Mouse (Mus musculus) gastrocnemius, adult 18-20 months (tissue): ENCODE measurements around the gene Alg14. TPM values are rescaled to one million over a fixed set of nuclear protein-coding genes. Genes with fewer than 3 reads are reported as not detected.
A peak's percentile ranks its signal among the peaks of the same experiment; 100 is the strongest.

ENCODE experiments used
- DNase-seq: peaks from one replicate; pipeline ENCODE4 v3.0.0; 2021; ENCODE audit warnings: low spot score
- total RNA-seq, 2 experiments: library from RNA; stranded (reverse); gene quantifications; 2 replicates each; pipeline ENCODE4 v1.2.3; 2021

Alg14 gene
- total RNA-seq, 2 experiments from 2014 or later = 6.7 to 6.9 TPM

- no peak for DNase-seq
Measured at GRCm38 (mm10) chr3:121277009-121277408, 14.6 kb upstream of the Alg14 start.

- no peak for DNase-seq
Measured at GRCm38 (mm10) chr3:121277557-121277956, 14.0 kb upstream of the Alg14 start.

- DNase-seq = no peak
Measured at GRCm38 (mm10) chr3:121279679-121280078, 11.9 kb upstream of the Alg14 start.

GRCm38 (mm10) chr3:121282998-121283397 is 8.6 kb upstream of the Alg14 start, which contains the start of gene Tmem56:
TSS of gene Tmem56 (minus strand) at chr3:121283098.
- DNase-seq = no peak

- DNase-seq = no peak
Measured at GRCm38 (mm10) chr3:121285219-121285618, 6.4 kb upstream of the Alg14 start.

- no peak for DNase-seq
Measured at GRCm38 (mm10) chr3:121287151-121287550, 4.4 kb upstream of the Alg14 start.

- no peak for DNase-seq
Measured at GRCm38 (mm10) chr3:121290681-121291080, 892 bp upstream of the Alg14 start.

GRCm38 (mm10) chr3:121291225-121291559 is 381 bp upstream of the Alg14 start:
- DNase-seq = no peak

- no peak for DNase-seq
Measured at GRCm38 (mm10) chr3:121294200-121294599, 2.6 kb downstream of the Alg14 start.

GRCm38 (mm10) chr3:121306641-121307040 is 15.1 kb downstream of the Alg14 start:
- DNase-seq = no peak

GRCm38 (mm10) chr3:121307532-121308234 is 16.1 kb downstream of the Alg14 start:
- DNase-seq = peak; percentile 76

- DNase-seq = no peak
Measured at GRCm38 (mm10) chr3:121308935-121309334, 17.4 kb downstream of the Alg14 start.

GRCm38 (mm10) chr3:121309429-121309828 is 17.9 kb downstream of the Alg14 start:
- DNase-seq = no peak

- no peak for DNase-seq
Measured at GRCm38 (mm10) chr3:121309896-121310714, 18.5 kb downstream of the Alg14 start.

GRCm38 (mm10) chr3:121312426-121312825 is 20.9 kb downstream of the Alg14 start:
- DNase-seq = no peak

GRCm38 (mm10) chr3:121312979-121313378 is 21.4 kb downstream of the Alg14 start:
- DNase-seq = no peak

- DNase-seq = no peak
Measured at GRCm38 (mm10) chr3:121314149-121314548, 22.6 kb downstream of the Alg14 start.

- no peak for DNase-seq
Measured at GRCm38 (mm10) chr3:121315498-121315897, 23.9 kb downstream of the Alg14 start.

- DNase-seq = no peak
Measured at GRCm38 (mm10) chr3:121319906-121320305, 28.3 kb downstream of the Alg14 start.

GRCm38 (mm10) chr3:121320896-121321295 is 29.3 kb downstream of the Alg14 start:
- no peak for DNase-seq

GRCm38 (mm10) chr3:121323371-121323770 is 31.8 kb downstream of the Alg14 start:
- DNase-seq = no peak

GRCm38 (mm10) chr3:121327406-121327805 is 35.8 kb downstream of the Alg14 start:
- DNase-seq = no peak

GRCm38 (mm10) chr3:121329647-121330046 is 38.1 kb downstream of the Alg14 start:
- DNase-seq = no peak
